Mouse (Mus musculus): ENCODE data around the gene Map1b.

- TF ChIP-seq GATA1 (IDR thresholded peaks at IDR 0.05; ENCODE audit: borderline replicate concordance, low read length), result no peak
- no peak for TF ChIP-seq FLI1 (IDR thresholded peaks at IDR 0.05; ENCODE audit: low read length)
Observed at GRCm38 (mm10) chr13:99561843-99562550, 45.7 kb upstream of the Map1b start.
